Mouse (Mus musculus) heart, postnatal 14 days (tissue): ENCODE measurements around the gene Gm13030. TPM values are rescaled to one million over a fixed set of nuclear protein-coding genes. Genes with fewer than 3 reads are reported as not detected.

ENCODE experiments used
- total RNA-seq, 2 experiments: library from RNA; stranded (reverse); gene quantifications; 2 replicates each; pipeline ENCODE4 v1.2.3; 2021

The Gm13030 gene
- total RNA-seq, 2 experiments from 2014 or later, result not detected

Other genes starting within 250 kb of the Gm13030 start
- not detected for gene Vwa5b1, start 238.1 kb downstream of the Gm13030 start, total RNA-seq
- not detected for gene Pla2g2c, start 149.2 kb downstream of the Gm13030 start, total RNA-seq
- gene Ubxn10, start 136.8 kb downstream of the Gm13030 start, total RNA-seq, result 1 to 10 TPM in 1 of 2 experiments, under 1 TPM in 1; 0.93 to 1.7 TPM
- under 1 TPM; 0.20 to 0.36 TPM for gene Pla2g2f, start 116.3 kb downstream of the Gm13030 start, total RNA-seq
- gene Pla2g2d, start 98.2 kb downstream of the Gm13030 start, total RNA-seq, result under 1 TPM in 1 of 2 experiments, not detected in 1; 0.17 TPM
- gene Pla2g5, start 10.5 kb downstream of the Gm13030 start, total RNA-seq, result 10 to 100 TPM; 22.4 to 30.4 TPM
- gene Pla2g2e, start 4.0 kb upstream of the Gm13030 start, total RNA-seq, result 1 to 10 TPM; 1.4 TPM
- 10 to 100 TPM in 1 of 2 experiments, 1 to 10 TPM in 1; 9.4 to 10.0 TPM for gene Otud3, start 40.0 kb upstream of the Gm13030 start, total RNA-seq
- under 1 TPM in 1 of 2 experiments, not detected in 1; 0.22 TPM for gene Rnf186, start 93.1 kb upstream of the Gm13030 start, total RNA-seq
- gene Tmco4, start 98.9 kb upstream of the Gm13030 start, total RNA-seq, result 1 to 10 TPM; 7.9 to 8.4 TPM
- gene Htr6, start 201.6 kb upstream of the Gm13030 start, total RNA-seq, result not detected
- gene Nbl1, start 219.0 kb upstream of the Gm13030 start, total RNA-seq, result 10 to 100 TPM; 32.1 to 32.2 TPM